Mouse (Mus musculus): Measurements from ENCODE around the gene Sephs1.

DNA sequence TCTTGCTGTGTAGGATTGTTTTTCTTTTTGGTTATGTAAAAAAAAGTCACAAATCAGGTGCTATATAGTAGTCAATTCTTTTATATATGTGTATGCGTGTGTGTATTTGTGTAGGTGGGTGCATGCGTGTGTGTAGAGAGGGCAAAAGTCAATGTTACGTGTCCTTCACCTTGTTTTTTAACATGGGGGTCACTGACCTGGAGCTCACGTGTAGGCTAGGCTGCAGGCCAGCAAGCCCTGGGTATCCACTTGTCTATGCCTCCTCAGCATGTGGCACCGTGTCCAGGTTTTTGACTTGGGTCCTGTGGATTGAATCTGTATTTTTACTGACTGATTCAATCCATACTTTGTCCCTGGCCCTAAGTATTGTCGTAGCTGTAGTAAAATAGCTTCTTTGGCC, 19.3 kb downstream of the Sephs1 start:
- TF ChIP-seq MEF2A (IDR thresholded peaks at IDR 0.05; ENCODE audit: extremely low read depth, insufficient replicate concordance, low read depth, low read length, poor library complexity, severe bottlenecking) (no peak), EP300 (IDR thresholded peaks at IDR 0.05; ENCODE audit: low read depth in 1 of 2, low read length in 2 of 2) (no peak), CTCF (IDR thresholded peaks at IDR 0.05 in 2 of 3, conservative IDR thresholded peaks at IDR 0.05 in 1 of 3; ENCODE audit: control insufficient read depth in 1 of 3, insufficient read depth in 1 of 3, low read depth in 2 of 3, low read length in 3 of 3, poor library complexity in 1 of 3, severe bottlenecking in 1 of 3) (no peak), TCF12 (IDR thresholded peaks at IDR 0.05; ENCODE audit: low read depth, low read length) (no peak), GATA1 (IDR thresholded peaks at IDR 0.05; ENCODE audit: low read depth, low read length) (no peak), HCFC1 (IDR thresholded peaks at IDR 0.05; ENCODE audit: low read depth, low read length) (no peak), SIN3A (IDR thresholded peaks at IDR 0.05; ENCODE audit: low read length) (no peak), POLR2A (IDR thresholded peaks at IDR 0.05; ENCODE audit: control insufficient read depth in 1 of 2, insufficient read depth in 1 of 2, low read depth in 1 of 2, low read length in 2 of 2, poor library complexity in 1 of 2) (no peak), MAZ (IDR thresholded peaks at IDR 0.05; ENCODE audit: low read depth, low read length) (no peak), TAL1 (IDR thresholded peaks at IDR 0.05; ENCODE audit: low read length) (no peak), RCOR1 (IDR thresholded peaks at IDR 0.05; ENCODE audit: low read depth, low read length) (no peak)
